Mouse (Mus musculus): ENCODE data around the gene Rcc2.
A peak's percentile ranks its signal among the peaks of the same experiment; 100 is the strongest.

The Rcc2 gene

DNA sequence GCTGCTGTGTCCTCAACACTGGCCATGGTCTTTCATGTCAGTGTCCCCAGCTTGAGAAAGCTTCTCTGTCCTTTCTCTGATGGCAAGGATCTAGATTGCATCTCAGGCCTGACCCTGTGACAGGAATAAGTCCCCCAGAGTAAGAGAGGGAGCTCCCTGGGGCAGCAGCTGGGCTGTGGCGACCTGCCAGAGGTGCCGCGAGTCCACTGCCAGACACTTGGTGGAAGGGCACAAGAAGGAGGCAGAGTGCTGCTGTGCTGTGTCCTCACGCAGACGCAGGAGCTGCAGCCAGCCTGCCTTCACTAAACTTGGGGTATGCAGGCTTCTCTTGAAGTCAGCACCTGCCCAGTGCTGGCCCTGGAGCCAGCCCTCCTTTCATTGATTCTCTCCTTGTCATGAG, 11.0 kb downstream of the Rcc2 start:
- DNase-seq = no peak

DNA sequence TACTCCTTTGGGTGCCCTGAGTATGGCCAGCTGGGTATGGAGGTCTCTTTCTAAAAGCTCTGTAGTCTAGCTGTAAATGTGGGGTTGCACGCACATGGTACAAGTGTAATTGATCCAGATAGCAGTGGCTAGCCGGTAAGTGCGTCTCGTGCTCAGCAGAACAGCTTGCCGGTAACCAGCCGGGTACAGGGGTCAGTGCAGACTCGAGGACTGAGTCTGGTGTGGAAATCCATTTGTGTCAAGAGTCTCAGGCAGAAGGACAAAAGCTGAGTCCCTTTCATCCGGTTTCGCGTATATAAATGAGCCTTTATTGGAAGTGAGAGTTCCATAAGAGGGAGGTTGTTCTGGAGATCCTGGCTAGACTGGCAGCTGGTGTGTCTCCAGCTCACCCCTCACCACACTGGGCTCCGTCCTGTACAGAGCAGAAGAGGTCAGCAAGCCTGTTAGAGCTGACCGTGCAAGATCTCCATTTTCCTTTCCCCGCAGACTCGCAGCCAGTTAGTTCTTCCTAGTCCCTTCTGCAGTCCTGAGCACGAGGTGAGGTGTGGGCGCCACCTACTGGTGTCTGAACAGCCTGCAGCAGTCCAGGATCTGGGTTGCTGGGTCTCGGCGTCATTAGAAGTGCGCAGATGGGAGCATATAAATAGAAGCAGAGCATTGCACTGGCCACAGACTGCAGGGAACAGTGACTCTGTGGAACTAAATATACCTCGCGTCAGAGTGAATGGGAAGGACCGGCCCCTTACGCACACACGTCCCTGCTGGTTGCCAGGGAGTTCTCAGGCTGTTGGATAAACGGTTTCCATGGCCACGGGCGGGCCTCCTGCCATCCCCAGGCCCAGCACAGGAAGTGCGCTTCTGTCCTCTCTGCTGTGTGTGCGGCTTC, 13.4 kb downstream of the Rcc2 start:
- peak; percentile 98 for DNase-seq

DNA sequence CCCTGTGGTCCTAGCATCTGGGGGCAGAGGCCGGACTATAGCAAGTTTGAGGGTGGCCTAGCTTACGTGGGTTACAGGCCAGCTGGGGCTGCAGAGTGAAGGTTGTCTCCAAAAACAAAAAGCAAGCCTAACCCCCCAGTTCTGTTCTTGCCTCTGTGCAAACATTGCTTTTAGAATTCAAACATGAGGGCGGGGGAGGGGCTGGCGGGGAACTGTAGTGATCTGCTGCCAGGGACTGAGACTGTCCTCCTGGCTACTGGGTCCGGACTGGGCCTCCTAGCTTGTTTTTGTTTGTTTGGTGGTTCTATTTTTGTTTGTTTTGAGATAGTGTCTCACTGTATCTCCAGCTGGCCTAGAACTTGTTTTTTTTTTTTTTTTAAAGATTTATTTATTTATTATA, 14.2 kb downstream of the Rcc2 start:
- no peak for DNase-seq

DNA sequence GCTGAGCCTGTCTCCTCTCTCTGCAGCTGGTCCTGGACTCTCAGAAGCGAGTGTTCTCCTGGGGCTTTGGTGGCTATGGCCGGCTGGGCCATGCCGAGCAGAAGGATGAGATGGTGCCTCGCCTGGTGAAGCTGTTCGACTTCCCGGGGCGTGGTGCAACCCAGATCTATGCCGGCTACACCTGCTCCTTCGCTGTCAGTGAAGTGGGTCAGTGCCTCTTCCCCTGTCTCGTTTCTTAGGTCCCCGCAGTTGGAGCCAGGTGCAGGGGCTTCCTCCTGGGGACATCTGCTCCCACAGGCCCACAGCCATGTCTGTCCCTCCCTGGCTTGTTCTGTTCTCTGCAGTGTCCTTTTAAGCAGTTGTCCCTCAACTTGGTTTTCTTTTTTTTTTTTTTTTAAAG, 16.7 kb downstream of the Rcc2 start:
- no peak for DNase-seq

DNA sequence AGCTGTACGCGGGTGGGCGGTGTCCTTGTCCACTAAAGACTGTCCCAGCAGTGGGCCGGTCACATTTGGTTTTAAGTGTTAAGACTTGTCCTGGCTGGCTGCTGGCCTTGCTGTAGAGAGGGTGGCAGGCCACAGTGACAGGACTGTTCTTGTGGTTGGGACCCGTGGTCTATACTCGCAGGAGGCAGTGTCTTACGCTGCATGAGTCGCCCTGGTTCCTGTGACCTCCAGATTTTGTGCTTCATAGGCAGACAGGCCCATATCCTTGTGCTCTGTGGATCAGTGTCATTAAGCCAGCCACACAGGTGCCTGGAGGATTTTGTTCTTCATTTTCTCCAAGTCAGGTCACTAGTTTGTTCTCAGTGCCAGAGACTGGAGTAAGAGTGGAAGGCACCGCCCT, 18.1 kb downstream of the Rcc2 start:
- DNase-seq = no peak

DNA sequence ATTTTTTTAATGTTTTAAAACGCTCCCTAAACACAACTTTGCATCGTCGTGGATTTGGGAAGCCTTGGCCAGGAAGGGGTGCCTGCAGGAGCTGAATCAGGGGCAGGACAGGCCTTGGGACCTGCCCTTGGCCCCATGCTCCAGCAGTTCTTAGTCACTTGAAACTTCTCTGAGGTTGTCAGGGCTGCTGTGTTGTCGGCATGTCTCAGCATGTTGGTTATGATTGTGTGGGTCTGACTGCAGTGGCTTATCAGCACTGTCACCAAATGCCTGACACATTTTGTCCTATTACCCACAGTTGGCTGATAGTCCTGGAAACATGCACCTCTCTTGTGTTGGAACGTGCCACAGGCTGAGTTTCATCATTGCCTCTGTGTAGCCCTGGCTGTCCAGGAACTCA, 19.8 kb downstream of the Rcc2 start:
- no peak for DNase-seq

DNA sequence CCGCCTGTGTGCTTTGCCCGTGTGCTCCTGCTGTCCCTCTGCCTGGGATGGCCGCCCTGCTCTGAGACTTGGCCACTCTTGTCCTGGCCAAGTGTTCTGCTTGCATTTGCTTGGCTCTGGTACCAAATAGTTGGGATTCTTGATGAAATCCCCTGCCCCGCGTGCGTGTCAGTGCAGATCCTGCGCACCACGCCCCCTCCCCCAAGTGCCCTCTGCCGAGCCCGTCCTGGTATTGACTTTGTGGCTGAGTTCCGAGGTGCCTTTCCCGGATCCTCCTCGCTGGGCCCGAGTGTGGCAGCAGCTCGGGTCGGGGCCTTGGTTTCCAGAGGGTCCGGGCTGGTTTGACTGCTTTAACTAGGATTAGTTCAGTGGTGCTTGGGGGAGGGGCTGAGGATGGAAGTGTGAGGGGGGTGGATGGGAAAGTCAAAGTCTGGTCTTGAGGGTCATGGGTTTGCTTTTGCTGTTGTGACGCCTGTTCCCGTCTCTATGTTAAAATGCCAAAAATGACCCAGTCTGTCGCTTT, 21.7 kb downstream of the Rcc2 start:
- no peak for DNase-seq

DNA sequence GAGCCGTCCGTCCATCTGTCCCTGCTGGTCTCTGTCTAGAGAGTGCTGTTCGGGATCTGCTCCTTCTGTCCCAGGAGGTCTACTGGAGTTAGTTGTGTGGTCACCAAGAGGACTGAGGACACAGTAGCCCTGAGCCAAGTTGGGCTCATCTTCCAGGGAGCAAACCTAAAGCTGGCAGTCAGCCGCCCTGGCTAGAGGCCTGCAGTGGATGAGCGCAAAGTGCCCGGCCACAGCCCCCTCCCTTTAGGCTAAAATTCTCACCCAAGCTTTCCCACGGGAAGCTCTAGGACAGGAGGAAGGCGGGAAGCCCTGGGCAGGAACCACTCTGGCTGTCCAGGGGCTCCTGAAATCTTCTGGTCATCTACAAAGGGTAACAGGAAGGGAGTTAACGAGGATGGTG, 22.4 kb downstream of the Rcc2 start:
- no peak for DNase-seq

DNA sequence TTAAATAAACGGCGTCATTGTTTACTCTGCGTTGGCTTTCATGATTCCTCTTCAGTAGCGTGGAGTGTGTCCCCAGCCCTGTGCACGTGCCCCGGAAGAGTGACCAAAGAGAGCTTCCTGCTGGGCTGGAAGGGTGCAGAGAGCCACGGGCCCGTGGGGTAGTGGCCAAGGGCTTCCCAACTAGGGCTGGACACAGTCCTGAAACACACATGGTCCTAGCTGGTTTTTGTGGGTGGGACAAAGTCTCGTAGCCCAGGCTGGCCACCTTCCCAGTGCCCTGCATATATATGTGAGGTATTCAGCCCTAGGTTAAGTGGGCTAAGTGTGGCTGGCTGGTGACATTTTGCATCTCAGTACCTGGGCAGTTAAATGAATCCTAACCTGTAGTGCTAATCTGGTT, 22.9 kb downstream of the Rcc2 start:
- DNase-seq = no peak

DNA sequence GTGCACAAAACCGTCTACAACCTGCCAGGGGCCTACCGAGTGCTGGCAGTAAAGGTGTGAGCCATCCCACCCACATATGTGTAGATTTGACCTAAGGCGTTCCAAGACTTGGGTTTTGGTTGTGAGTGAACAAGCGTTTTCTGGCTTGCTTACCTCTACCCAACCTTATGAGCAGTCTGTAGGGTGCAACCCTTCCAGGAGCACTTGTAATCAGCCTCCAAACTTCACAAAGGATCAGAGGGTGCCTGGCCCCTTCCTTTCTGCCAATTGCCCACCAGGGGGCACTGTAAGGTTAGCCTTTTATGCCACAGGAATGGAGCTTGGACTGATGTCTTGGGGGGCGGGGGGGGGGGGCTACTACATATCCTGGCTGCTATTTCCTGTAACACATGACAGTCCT, 23.5 kb downstream of the Rcc2 start:
- no peak for DNase-seq

DNA sequence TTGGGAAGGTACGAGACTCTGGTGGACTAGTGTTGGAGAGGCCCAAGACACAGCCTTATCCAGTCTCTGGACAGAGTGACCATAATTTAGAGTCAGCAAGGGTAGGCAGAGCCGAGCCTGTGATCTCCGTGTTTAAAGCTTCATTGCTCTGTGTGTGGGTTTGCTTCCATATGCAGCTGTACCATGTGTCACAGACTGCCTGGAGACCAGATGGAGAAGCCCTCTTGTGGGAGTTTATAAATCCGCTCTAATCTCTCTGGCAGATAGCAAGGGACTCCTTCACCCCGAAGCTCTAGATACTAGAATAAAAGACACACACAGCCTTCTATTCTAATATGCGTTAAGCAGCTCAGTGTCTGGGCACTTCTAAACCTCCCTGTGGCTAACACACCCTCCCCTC, 24.4 kb downstream of the Rcc2 start:
- DNase-seq = no peak

DNA sequence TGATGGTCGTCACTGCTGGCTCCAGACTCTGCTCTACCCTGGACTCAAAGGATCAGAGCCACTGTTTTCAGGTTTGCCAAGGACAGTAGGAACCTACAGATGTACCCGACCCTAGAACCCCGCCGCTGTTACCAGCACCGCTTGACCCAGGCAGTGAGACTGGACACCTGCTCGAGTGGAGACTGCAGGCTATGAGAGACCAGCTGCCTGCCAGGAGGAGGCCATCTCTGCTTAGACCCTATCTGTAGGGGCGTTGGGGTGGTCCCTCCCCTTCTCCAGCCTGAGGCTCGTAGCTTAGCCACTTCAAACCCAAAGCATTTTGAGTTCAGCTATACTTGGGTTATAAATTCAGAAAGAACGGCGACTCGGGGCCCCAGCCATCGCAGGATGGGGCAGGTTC, 26.6 kb downstream of the Rcc2 start:
- DNase-seq = no peak

DNA sequence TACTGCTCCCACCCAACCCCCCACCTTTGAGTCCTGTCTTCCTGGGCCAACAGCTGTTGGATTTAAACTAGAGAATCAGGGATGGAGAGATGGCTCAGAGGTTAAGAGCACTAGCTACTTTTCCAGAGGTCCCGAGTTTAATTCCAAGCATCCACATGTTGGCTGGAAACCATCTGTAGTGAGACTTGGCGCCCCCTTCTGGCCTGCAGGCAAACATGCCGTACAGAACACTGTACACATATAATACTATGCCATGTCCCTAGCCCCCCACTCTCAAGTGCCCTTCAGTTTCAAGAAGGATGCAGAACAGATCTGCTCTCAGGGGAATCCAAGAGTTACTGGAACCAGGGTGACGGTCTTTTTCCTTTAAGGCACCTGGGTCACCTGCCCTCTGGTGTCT, 31.3 kb downstream of the Rcc2 start:
- DNase-seq = no peak

DNA sequence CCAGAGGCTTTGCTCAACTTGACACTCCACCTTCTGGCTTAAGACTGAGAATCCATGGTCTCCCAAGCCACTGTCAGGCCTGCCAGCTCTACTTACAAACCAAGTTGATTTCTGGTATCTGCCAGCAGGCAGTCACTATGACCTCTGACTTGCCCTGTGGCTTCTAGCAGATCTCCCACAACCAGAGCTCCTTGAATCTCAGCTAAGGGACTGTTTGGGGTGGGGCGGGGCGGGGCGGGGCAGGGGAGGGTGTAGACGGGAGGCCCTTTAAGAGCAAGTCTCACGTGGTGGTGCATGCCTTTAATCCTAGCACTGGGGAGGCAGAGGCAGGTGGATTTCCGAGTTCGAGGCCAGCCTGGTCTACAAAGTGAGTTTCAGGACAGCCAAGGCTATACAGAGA, 32.5 kb downstream of the Rcc2 start:
- no peak for DNase-seq

DNA sequence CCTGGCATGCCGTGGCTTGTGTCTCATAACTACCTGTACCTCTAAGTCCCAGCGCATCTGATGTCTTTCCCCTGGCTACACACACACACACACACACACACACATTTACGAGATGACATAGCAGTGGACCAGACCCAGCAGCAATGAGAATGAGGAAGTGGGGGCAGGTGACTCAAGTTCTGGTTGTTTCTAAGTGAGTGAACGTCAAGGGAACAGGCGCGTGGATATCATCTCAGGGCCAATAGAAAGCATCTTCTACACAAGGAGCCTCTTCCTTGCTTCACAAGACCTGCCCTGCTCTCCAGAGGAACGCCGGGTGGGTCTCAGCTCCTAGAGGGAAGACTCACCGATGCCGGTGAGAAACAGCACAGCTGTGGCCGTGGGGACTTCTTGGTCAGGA, 40.3 kb downstream of the Rcc2 start:
- DNase-seq = no peak

DNA sequence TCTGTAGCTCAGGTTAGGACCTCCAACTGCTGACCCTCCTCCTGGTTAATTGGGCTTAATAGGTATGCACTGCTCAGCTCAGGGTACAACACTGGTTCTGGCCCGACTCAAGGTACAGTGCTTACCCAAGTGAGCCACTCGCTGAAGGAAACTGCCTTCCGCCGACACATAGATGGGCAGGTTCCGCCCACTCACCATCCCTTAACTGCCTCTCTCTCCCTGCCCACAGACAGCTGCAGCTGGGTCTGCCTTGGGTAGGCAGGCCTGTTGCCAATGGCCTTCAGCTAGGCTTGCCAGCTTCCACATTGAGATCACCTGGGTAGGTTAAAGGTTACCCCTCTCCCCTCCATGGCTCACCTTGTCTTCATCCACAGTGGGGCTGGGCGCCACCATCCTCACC, 41.1 kb downstream of the Rcc2 start:
- DNase-seq = no peak

DNA sequence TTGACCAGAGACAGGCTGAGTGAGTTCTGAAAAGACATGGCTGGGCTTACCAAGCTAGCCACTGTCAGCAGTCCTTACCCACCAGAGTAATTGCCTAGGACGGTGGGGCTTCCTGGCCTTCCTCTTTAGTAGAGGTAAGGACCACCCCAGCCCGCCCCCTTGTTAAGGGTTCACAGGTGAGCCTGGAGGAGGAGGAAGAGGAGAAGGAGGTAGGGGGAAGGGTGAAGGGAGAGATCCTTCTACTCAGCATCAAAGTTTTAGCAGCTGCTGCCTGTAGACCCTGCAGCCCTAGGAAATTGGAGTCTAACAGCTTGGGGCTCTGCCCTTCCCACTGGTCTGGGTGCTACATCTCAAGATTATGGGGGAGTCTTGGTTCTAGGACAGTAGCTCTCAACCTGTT, 42.2 kb downstream of the Rcc2 start, which contains the start of gene Padi6:
Gene Padi6 (minus strand): TSS at position 101 of the 400 bp plus-strand sequence.
- DNase-seq = no peak

DNA sequence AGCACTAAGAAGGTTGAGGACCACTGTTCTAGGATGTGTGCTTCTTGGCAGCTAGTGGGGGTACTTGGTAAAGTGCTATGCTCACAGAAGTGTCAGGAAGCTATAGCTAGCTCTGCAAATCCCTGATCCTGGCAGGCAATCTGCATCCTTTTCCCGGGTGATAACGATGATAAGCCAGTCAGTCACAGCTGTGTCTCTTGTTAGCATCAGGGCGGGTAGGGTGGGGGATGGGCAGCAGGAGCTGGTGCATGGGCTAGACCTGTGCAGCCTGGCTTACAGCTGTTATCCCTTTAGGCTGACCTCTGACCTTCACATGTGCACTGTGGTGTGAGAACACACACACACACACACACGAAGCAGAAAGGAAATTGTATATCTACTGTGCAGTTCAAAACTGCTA, 42.7 kb downstream of the Rcc2 start:
- DNase-seq = no peak

DNA sequence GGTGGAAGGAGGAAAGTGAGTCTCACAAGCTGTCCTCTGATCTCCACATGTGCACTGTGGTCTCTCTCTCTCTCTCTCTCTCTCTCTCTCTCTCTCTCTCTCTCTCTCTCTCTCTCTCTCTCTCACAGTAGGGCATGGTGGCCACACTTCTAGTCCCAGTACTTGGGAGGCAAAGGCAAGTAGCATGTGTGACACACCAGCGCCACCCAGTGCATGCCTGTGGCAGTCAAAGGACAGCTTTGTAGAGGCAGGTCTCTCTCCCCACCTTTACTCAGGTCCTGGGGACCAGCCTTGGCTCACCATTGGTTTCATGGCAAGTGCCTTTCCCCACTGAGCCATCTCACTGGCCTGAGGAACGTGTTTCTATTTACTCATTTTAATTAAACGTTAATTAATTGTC, 44.3 kb downstream of the Rcc2 start:
- peak; percentile 65 for DNase-seq

DNA sequence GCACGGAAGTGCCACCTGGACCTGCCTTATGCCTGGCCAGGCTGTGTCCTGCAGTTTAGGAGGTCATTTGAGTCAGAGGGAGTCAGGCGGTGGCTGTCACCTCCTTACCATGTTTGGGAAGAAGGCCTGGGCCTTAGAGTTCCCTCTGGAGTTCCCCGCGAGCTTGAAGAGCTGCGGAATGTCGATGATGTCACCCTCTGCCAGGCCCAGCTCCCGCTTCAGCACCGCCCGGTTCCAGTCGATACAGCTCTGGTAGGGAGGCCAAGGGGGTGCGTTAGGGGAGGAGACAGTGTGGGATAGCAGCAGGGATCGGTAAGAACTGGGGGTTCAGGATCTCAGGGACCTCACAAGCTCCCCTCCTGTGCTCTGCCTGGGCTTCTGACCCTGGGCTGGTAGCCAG, 47.6 kb downstream of the Rcc2 start:
- no peak for DNase-seq

DNA sequence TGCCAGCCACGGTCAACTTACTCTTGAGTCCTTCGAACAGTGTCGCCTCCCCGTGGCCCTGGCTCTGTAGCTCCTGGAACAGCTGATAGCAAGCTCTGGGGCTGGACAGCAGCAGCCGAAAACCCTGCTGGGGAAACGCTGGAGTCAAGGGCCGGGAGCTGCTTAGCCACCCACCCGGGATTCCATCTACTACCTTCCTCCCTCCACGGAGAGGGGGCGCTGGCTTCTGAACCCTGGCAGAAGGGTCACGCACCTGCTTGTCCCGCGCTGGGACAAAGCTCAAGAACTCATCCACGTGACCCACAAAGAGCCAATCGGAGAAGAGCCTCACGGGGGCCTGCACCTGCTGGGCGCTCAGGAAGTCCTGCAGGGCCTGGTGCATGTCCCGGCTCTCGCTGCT, 50.0 kb downstream of the Rcc2 start:
- no peak for DNase-seq

DNA sequence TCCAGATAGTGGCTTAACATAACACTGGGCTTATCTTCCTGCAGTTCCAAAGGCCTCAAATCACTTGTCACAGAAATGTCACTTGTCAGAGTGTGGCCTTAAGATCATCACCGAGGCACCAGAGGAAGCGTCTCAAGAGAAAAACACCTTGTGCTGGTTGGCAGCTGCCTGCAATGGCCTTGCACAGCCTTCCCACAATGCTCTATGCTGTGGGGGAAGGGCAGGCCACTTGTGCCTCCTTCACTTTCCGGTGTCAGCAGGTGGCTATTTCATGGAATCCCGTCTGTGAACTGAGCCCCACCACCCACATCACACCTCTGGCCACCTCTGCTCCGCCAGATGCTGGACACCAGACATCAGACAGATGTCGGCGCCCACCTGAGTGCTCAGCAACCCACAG, 53.0 kb downstream of the Rcc2 start:
- no peak for DNase-seq

DNA sequence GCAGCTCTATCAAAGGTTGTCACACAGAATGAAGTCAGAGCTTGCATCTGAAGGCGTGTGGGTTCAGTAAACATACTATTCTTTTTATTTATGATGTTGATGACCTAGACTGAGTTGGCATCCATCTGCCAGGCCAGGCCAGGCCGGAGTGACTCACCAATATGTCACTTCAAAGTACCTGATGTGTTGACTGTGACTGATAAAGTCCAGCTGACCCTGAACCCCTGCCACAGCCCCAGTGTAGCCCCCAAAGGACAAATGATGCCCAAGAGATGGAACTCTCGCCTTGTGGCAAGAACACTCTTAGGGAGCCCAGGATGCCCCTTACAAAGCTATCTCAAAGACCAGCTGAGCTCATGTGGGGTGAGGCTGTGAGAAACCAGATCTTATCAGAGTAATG, 55.5 kb downstream of the Rcc2 start:
- no peak for DNase-seq

DNA sequence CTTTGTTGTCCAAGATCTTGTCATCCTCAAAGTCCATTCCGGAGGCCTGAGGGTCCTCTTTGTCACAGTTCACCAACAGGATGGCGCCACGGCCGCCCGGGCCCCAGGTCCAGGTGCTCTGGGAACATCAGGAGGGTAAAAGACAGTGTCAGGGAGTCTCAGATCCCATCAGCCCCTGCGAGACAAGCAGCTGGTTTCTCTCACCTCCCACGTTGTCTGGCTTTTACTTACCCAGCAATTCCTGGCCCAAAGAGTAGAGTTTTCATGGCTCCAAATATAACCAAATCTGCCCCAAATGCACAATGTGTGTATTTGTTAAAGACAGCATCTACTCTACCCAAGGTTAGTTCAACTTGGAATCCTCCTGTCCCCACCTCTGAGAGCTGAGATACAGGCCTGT, 61.3 kb downstream of the Rcc2 start:
- DNase-seq = no peak

DNA sequence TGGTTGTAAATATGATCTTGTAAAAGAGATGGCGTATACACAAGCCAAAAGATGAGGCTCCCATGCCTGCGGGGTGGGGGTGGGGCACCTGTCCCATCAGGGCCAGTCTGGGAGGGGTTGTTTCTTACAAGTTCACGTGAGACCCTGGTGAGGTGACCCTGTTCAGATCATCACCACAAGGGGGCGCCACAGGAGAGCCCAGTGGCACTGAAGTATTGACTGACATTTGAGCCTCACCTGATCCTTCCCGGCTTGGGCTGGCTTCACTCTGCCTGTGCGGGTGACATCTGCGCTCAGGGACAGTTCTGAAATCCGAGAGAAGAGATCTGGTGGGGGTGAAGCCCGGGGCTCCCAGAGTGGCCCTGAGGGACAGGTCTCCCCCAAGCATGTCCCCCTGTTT, 62.8 kb downstream of the Rcc2 start:
- DNase-seq = peak; percentile 40

Data from right cerebral cortex, postnatal 14 days (tissue).